14 mouse cellular contexts compared by ENCODE assay signal in genomic region chr19:22463506-22463905, GRCm38 (mm10).
DNase-seq lines count a peak whose midpoint lies in the region.
"Had no signal": no experiment of that assay in that cellular context is flagged by ENCODE, and none has a peak within 500 bp of the region (broad histone marks: within the 10 kb centered on the region; RNA-seq: fewer than 3 reads in every experiment).

No protein-coding gene starts in this region.

- intact Hi-C loops in left cerebral cortex, postnatal 4 days (cut with DNase I): no loop called here
- intact Hi-C loops in left cerebral cortex, postnatal 25 days (cut with DNase I): no loop called here

- DNase-seq in left cerebral cortex, adult 11 months (ENCODE audit: low spot score): peak; percentile 63
- DNase-seq in left cerebral cortex, postnatal 4 days: no peak
- peak; percentile 20 to 41 for DNase-seq in layer of hippocampus, postnatal 10 days (ENCODE audit: low spot score in 2 of 2)
- peak; percentile 69 to 95 for DNase-seq in left cerebral cortex, postnatal 25 days (ENCODE audit: low spot score in 2 of 2)
- DNase-seq in embryo, embryonic 10.5 days (ENCODE audit: low spot score): no peak
- no peak for DNase-seq in kidney, adult 9 months
- DNase-seq in kidney, postnatal 4 days: no peak
- DNase-seq in gastrocnemius, postnatal 4 days (ENCODE audit: low spot score in 2 of 2): no peak
- DNase-seq: cerebellum, adult 11 months; heart, postnatal 14 days; kidney, adult 11 months; lung, adult 2 months; spleen, adult 18-20 months; thymus, postnatal 4 days had no signal

Comparison
In these comparisons a context has a peak if more than half of its experiments do, and no peak if none do; other contexts are left out.
1. DNase-seq: peak in left cerebral cortex, adult 11 months (single experiment), layer of hippocampus, postnatal 10 days (2 of 2) and left cerebral cortex, postnatal 25 days (2 of 2); none in left cerebral cortex, postnatal 4 days (single experiment), embryo, embryonic 10.5 days (single experiment), kidney, adult 9 months (single experiment), kidney, postnatal 4 days (0 of 2) and gastrocnemius, postnatal 4 days (0 of 2).